Mouse (Mus musculus) small intestine, adult 2 months (tissue): ENCODE measurements around the gene Prune2.

Source experiments
- CTCF ChIP-seq: fragments of 200-500 bp; IDR thresholded peaks from 2 replicates; pipeline ENCODE4 v1.5.1; 2012; ENCODE audit warnings: low read depth, mild to moderate bottlenecking, control low read depth, inconsistent platforms, low read length, moderate library complexity, mixed read lengths; ENCODE audit not compliant: insufficient replicate concordance, insufficient read length; ENCODE audit errors: extremely low read depth
- POLR2A ChIP-seq: fragments of 200-500 bp; IDR thresholded peaks from 2 replicates; pipeline ENCODE4 v1.6.1; 2012; ENCODE audit warnings: low read depth, mild to moderate bottlenecking, control low read depth, inconsistent platforms, low read length, moderate library complexity

GRCm38 (mm10) chr19:17055892-17056291 is 100.0 kb downstream of the Prune2 start:
- TF ChIP-seq CTCF (no peak), POLR2A (no peak)
